Mouse (Mus musculus) liver, postnatal 0 days (tissue): ENCODE data around the gene Btbd9.

Experiments used
- CTCF ChIP-seq: sonication (generic); IDR thresholded peaks from 2 replicates; pipeline ENCODE4 v1.5.1; 2016; ENCODE audit warnings: antibody characterized with exemption, low read depth
- EP300 ChIP-seq: IDR thresholded peaks from 2 replicates; pipeline ENCODE4 v1.6.1; 2016; ENCODE audit warnings: antibody characterized with exemption, low read depth, mild to moderate bottlenecking

DNA sequence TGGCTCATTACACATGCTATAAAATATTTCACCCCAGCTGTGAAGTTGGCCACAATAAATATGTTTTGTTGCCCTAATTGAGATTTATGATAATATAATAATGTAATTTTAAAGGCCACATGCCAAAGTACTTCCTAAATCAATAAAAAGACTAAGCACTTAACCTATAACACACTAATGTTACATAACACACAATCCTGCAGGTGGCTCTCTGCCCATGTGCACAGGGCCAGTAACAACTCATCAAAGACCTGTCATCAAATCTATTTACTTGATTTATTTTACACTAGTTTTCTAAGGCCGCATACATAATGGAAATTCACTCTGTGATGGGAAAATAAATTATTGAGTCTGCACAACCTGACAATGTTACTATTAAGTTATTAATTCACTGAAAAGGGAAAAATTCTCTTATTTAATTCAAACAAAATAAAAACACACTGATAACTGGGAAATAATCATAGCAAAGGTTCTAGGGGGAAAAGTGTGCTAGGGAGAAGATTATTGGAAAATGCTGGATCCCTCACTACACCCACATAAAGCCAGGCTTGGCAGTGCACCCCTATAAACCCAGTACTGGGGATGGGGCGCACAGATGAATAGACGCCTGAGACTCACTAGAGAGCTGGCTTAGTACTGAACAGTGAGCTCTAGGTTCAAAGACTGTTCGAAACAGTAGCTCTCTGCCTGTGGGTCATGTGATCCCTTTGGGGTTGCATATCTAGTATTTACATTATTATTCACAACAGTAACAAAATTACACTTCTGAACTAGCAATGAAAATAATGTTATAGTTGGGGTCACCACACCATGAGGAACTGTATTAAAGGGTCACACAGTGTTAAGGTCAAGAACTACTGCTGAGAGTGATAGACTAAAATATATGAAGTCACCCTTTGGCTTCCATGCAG lies 23.0 kb downstream of the Btbd9 start:
- TF ChIP-seq CTCF: 0 out of 2 replicates have a peak, but pooled peaks have one; percentile 5
- TF ChIP-seq EP300: no peak
